In genomic region chr9:54950575-54951321, GRCm38 (mm10) we compare ENCODE assay signal across 8 mouse cellular contexts. TPM values are rescaled to one million over a fixed set of nuclear protein-coding genes. Genes with fewer than 3 reads are reported as not detected.
DNase-seq lines count a peak whose midpoint lies in the region; ATAC-seq and TF ChIP-seq lines count a peak whose summit lies in the region.

TSS of gene Psma4 (plus strand) at chr9:54950790.
TSS of gene AY074887 (minus strand) at chr9:54950998.

- no peaks in the 10 kb centered on the region for H3K9me3 ChIP-seq in erythroblast, embryonic 14.5 days (ENCODE audit: control insufficient read depth, low read length)
- no peaks in the 10 kb centered on the region for H3K9me3 ChIP-seq in heart, embryonic 11.5 days (replicated peaks; ENCODE audit: control insufficient read depth, low read length)
- no peaks in the 10 kb centered on the region for H3K9me3 ChIP-seq in kidney, embryonic 16.5 days (ENCODE audit: low read length)

- peaks cover 34% of the 10 kb centered on the region for H3K36me3 ChIP-seq in C2C12 (ENCODE audit: control insufficient read depth, insufficient read depth)
- H3K36me3 ChIP-seq in erythroblast, embryonic 14.5 days (ENCODE audit: control insufficient read depth): peaks cover 39% of the 10 kb centered on the region
- peaks cover 13% of the 10 kb centered on the region for H3K36me3 ChIP-seq in heart, embryonic 11.5 days (ENCODE audit: control insufficient read depth, insufficient read depth, low read length)
- H3K36me3 ChIP-seq in kidney, embryonic 16.5 days (ENCODE audit: insufficient read depth, low read length): peaks cover 24% of the 10 kb centered on the region
- peaks cover 49% of the 10 kb centered on the region for H3K36me3 ChIP-seq in liver, adult 2 months (ENCODE audit: control insufficient read depth, insufficient read depth, low read length)
- peaks cover 15% of the 10 kb centered on the region for H3K36me3 ChIP-seq in myocyte (ENCODE audit: control insufficient read depth, insufficient read depth)
- H3K36me3 ChIP-seq in splenic B cell, adult 2 months (ENCODE audit: control insufficient read depth, insufficient read depth, low read length, poor library complexity, severe bottlenecking): peaks cover 8% of the 10 kb centered on the region

- peak; percentile 98 for ATAC-seq in heart, embryonic 11.5 days (replicated peaks; ENCODE audit: insufficient number of reproducible peaks, low FRiP score, low TSS enrichment)
- peak; percentile 100 for ATAC-seq in kidney, embryonic 16.5 days (ENCODE audit: low FRiP score, low TSS enrichment)

- no peak for TF ChIP-seq CTCF in C2C12 (IDR thresholded peaks at IDR 0.05; ENCODE audit: control insufficient read depth, insufficient read depth, insufficient read length)
- no peak for TF ChIP-seq CTCF in brain, embryonic 14.5 days (IDR thresholded peaks at IDR 0.05; ENCODE audit: borderline replicate concordance, extremely low read depth, insufficient read depth, insufficient read length)
- no peak for TF ChIP-seq CTCF in liver, adult 2 months (IDR thresholded peaks at IDR 0.05; ENCODE audit: low read depth, low read length)

- H3ac ChIP-seq in C2C12 (ENCODE audit: control insufficient read depth, insufficient read length, low read depth) (peak within 1 kb of the TSS; percentile 91), myocyte (ENCODE audit: control insufficient read depth, insufficient read length) (peak within 1 kb of the TSS; percentile 100)

- peak within 1 kb of the TSS; percentile 89 for H3K27ac ChIP-seq in heart, embryonic 11.5 days (ENCODE audit: low read depth, low read length)
- H3K27ac ChIP-seq in kidney, embryonic 16.5 days (ENCODE audit: low read length): peak within 1 kb of the TSS; percentile 96
- peak within 1 kb of the TSS; percentile 92 for H3K27ac ChIP-seq in liver, adult 2 months (replicated peaks; ENCODE audit: insufficient read depth, low read depth, low read length)

- DNase-seq in brain, embryonic 14.5 days (ENCODE audit: low read depth): peak; percentile 98
- DNase-seq in liver, adult 2 months (ENCODE audit: extremely low read depth, low read depth, low spot score): peak; percentile 89
- DNase-seq in splenic B cell, adult 2 months (ENCODE audit: low read depth, low spot score): peak; percentile 95

- H3K79me2 ChIP-seq in C2C12 (ENCODE audit: control insufficient read depth, insufficient read depth): peaks cover 37% of the 10 kb centered on the region
- H3K79me2 ChIP-seq in liver, adult 2 months (ENCODE audit: control insufficient read depth, insufficient read depth, low read length): peaks cover 5% of the 10 kb centered on the region; the same call in 1 of the 2 replicates
- peaks cover 22% of the 10 kb centered on the region for H3K79me2 ChIP-seq in myocyte (ENCODE audit: control insufficient read depth, insufficient read depth)

- under 1% methylated on average over 65 of the region's 65 CpGs for WGBS in heart, embryonic 11.5 days (ENCODE audit: insufficient replicate concordance)
- under 1% methylated on average over 63 of the region's 65 CpGs for WGBS in kidney, embryonic 16.5 days
- under 1% methylated on average over 65 of the region's 65 CpGs for WGBS in liver, adult 2 months

- peak; percentile 67; the same call in 1 of the 2 replicates for TF ChIP-seq POLR2A in brain, embryonic 14.5 days (IDR thresholded peaks at IDR 0.05; ENCODE audit: borderline replicate concordance, extremely low read depth, insufficient read depth, insufficient read length, poor library complexity, severe bottlenecking)
- TF ChIP-seq POLR2A in liver, adult 2 months (IDR thresholded peaks at IDR 0.05; ENCODE audit: extremely low read depth, insufficient read depth, low read length): peak; percentile 78
- TF ChIP-seq POLR2A in myocyte (IDR thresholded peaks at IDR 0.05; ENCODE audit: insufficient read length, low read depth): peak; percentile 74

- H3K79me3 ChIP-seq in C2C12 (ENCODE audit: low read depth): peaks cover 25% of the 10 kb centered on the region

- peak within 1 kb of the TSS; percentile 82 for H3K4me2 ChIP-seq in heart, embryonic 11.5 days
- H3K4me2 ChIP-seq in kidney, embryonic 16.5 days (replicated peaks; ENCODE audit: low read depth, low read length): peak within 1 kb of the TSS; percentile 86
- H3K4me2 ChIP-seq in myocyte (ENCODE audit: low read depth): peak within 1 kb of the TSS; percentile 74

- peak within 1 kb of the TSS; percentile 87 for H3K9ac ChIP-seq in heart, embryonic 11.5 days (ENCODE audit: low read depth, low read length)
- peak within 1 kb of the TSS; percentile 95 for H3K9ac ChIP-seq in kidney, embryonic 16.5 days (replicated peaks; ENCODE audit: low read length)
- peak within 1 kb of the TSS; percentile 94 for H3K9ac ChIP-seq in liver, adult 2 months (ENCODE audit: low read depth, low read length)

- H3K4me1 ChIP-seq in erythroblast, embryonic 14.5 days (ENCODE audit: control insufficient read depth): peaks cover 30% of the 10 kb centered on the region
- peaks cover 6% of the 10 kb centered on the region; the same call in 1 of the 2 replicates for H3K4me1 ChIP-seq in heart, embryonic 11.5 days (ENCODE audit: control insufficient read depth, insufficient read depth, low read length)
- peaks cover 13% of the 10 kb centered on the region for H3K4me1 ChIP-seq in kidney, embryonic 16.5 days (ENCODE audit: insufficient read depth, low read length)
- H3K4me1 ChIP-seq in liver, adult 2 months (ENCODE audit: control insufficient read depth, insufficient read depth, low read length): peaks cover 16% of the 10 kb centered on the region

- H3K4me3 ChIP-seq in C2C12 (ENCODE audit: insufficient read depth, poor library complexity, severe bottlenecking): peak within 1 kb of the TSS; percentile 78
- H3K4me3 ChIP-seq in erythroblast, embryonic 14.5 days (replicated peaks): peak within 1 kb of the TSS; percentile 86
- H3K4me3 ChIP-seq in heart, embryonic 11.5 days (ENCODE audit: low read depth, low read length): peak within 1 kb of the TSS; percentile 92
- H3K4me3 ChIP-seq in kidney, embryonic 16.5 days (ENCODE audit: low read length): peak within 1 kb of the TSS; percentile 95
- H3K4me3 ChIP-seq in liver, adult 2 months (ENCODE audit: insufficient read depth, low read depth, low read length): peak within 1 kb of the TSS; percentile 92
- peak within 1 kb of the TSS; percentile 71 for H3K4me3 ChIP-seq in myocyte

- no peaks in the 10 kb centered on the region for H3K27me3 ChIP-seq in C2C12 (ENCODE audit: control insufficient read depth, insufficient read depth, insufficient read length)
- H3K27me3 ChIP-seq in erythroblast, embryonic 14.5 days (ENCODE audit: control insufficient read depth): no peaks in the 10 kb centered on the region; the same call in 1 of the 2 replicates
- no peaks in the 10 kb centered on the region for H3K27me3 ChIP-seq in heart, embryonic 11.5 days (ENCODE audit: control insufficient read depth, insufficient read depth, low read length)
- no peaks in the 10 kb centered on the region for H3K27me3 ChIP-seq in kidney, embryonic 16.5 days (ENCODE audit: insufficient read depth, low read length)
- no peaks in the 10 kb centered on the region for H3K27me3 ChIP-seq in liver, adult 2 months (ENCODE audit: control insufficient read depth, insufficient read depth, low read length)
- no peaks in the 10 kb centered on the region for H3K27me3 ChIP-seq in myocyte (ENCODE audit: control insufficient read depth, insufficient read depth, insufficient read length)
- no peaks in the 10 kb centered on the region for H3K27me3 ChIP-seq in splenic B cell, adult 2 months (ENCODE audit: control insufficient read depth, insufficient read depth, low read length, poor library complexity, severe bottlenecking)

TF ChIP-seq in C2C12, 6 proteins besides CTCF, POLR2A, EP300 and RAD21:
- TF ChIP-seq FOSL1 (IDR thresholded peaks at IDR 0.05; ENCODE audit: insufficient read depth, low read length, poor library complexity, severe bottlenecking) (no peak), MAX (IDR thresholded peaks at IDR 0.05) (peak; percentile 90), CEBPB (IDR thresholded peaks at IDR 0.05; ENCODE audit: low read depth) (no peak), MYOD1 (IDR thresholded peaks at IDR 0.05; ENCODE audit: control insufficient read depth, insufficient read length, low read depth) (no peak), USF1 (IDR thresholded peaks at IDR 0.05; ENCODE audit: low read depth) (peak; percentile 85), MYOG (IDR thresholded peaks at IDR 0.05; ENCODE audit: control insufficient read depth, extremely low read depth, insufficient read length) (no peak)

TF ChIP-seq in myocyte, 11 proteins besides CTCF, POLR2A, EP300 and RAD21:
- TF ChIP-seq USF1 (IDR thresholded peaks at IDR 0.05; ENCODE audit: low read depth) (peak; percentile 85), POLR2AphosphoS2 (IDR thresholded peaks at IDR 0.05; ENCODE audit: insufficient read length, low read depth) (peak; percentile 78), MYOD1 (IDR thresholded peaks at IDR 0.05; ENCODE audit: control insufficient read depth in 1 of 3, insufficient read length in 2 of 3, low read depth in 2 of 3) (no peak)

RNA-seq across cellular contexts. Expression of gene Psma4, which starts in this region (rescaled TPM):
- polyA plus RNA-seq in C2C12 (2012; fragmentation: generic; extraction: Trizol) (211 TPM), myocyte (2012; fragmentation: generic; extraction: Trizol) (166 TPM)
- 190 and 217 TPM in 2 replicates for polyA plus RNA-seq in brain, embryonic 14.5 days (2012; rRNA removed)
- 0.87 and 1.2 TPM in 2 replicates for polyA plus RNA-seq in erythroblast, embryonic 14.5 days (2012)
- polyA plus RNA-seq in heart, embryonic 11.5 days (2014; fragmentation: Nextera tagmentation; extraction: Ambion mirVana): 258 and 260 TPM in 2 replicates
- polyA plus RNA-seq in kidney, embryonic 16.5 days (2015; fragmentation: Nextera tagmentation; extraction: Ambion mirVana): 319 and 335 TPM in 2 replicates
- 166 and 211 TPM in 2 replicates for total RNA-seq in liver, adult 2 months (2014; rRNA removed)
- 84.5 and 88.1 TPM in 2 replicates for polyA plus RNA-seq in liver, adult 2 months (2012; rRNA removed)

RNA-seq across cellular contexts. Expression of gene AY074887, which starts in this region (rescaled TPM):
- polyA plus RNA-seq in C2C12 (2012; fragmentation: generic; extraction: Trizol) (0.13 TPM), myocyte (2012; fragmentation: generic; extraction: Trizol) (0.08 TPM)
- 0.11 and 0.19 TPM in 2 replicates for polyA plus RNA-seq in brain, embryonic 14.5 days (2012; rRNA removed)
- not detected in 2 replicates for polyA plus RNA-seq in erythroblast, embryonic 14.5 days (2012)
- polyA plus RNA-seq in heart, embryonic 11.5 days (2014; fragmentation: Nextera tagmentation; extraction: Ambion mirVana): 0.41 and 0.79 TPM in 2 replicates
- 0.96 and 1.6 TPM in 2 replicates for polyA plus RNA-seq in kidney, embryonic 16.5 days (2015; fragmentation: Nextera tagmentation; extraction: Ambion mirVana)
- total RNA-seq in liver, adult 2 months (2014; rRNA removed): not detected in 2 replicates
- polyA plus RNA-seq in liver, adult 2 months (2012; rRNA removed): not detected in 2 replicates

Comparison
In these comparisons a context has a peak if more than half of its experiments do, and no peak if none do; other contexts are left out.
1. Peak in every context shown above with its lines: DNase-seq, ATAC-seq, H3K4me3 ChIP-seq and H3K27ac ChIP-seq.
2. RNA of gene Psma4 (polyA plus RNA-seq): 319 to 335 TPM in kidney, embryonic 16.5 days, 258 to 260 TPM in heart, embryonic 11.5 days, 211 TPM in C2C12 (single experiment), 190 to 217 TPM in brain, embryonic 14.5 days, 166 TPM in myocyte (single experiment) and 84.5 to 88.1 TPM in liver, adult 2 months; 0.87 to 1.2 TPM in erythroblast, embryonic 14.5 days; every median in the first group is over 10 times any median in the second.